Mouse (Mus musculus) hindbrain, embryonic 10.5 days (tissue): Measurements from ENCODE around the gene Ugt1a5. TPM values are rescaled to one million over a fixed set of nuclear protein-coding genes. Genes with fewer than 3 reads are reported as not detected.
"Not testable (repeated sequence)": the region's sequence is repeated elsewhere in the genome, so short reads cannot be mapped to it uniquely, and the experiment has no call there.

Experiments used
- DNase-seq: peaks from one replicate; pipeline ENCODE4 v3.0.0-alpha.2; 2017; ENCODE audit warnings: low spot score
- H3K27ac ChIP-seq: fragments of 300-500 bp; sonication (generic); 2 replicates; pipeline ENCODE4 v1.5.1; 2016; ENCODE audit warnings: mild to moderate bottlenecking, moderate library complexity
- H3K27me3 ChIP-seq: fragments of 300-500 bp; sonication (generic); 2 replicates; pipeline ENCODE4 v1.6.1; 2016; ENCODE audit warnings: mild to moderate bottlenecking; ENCODE audit not compliant: poor library complexity, insufficient read depth, severe bottlenecking
- H3K36me3 ChIP-seq: fragments of 300-500 bp; sonication (generic); 2 replicates; pipeline ENCODE4 v1.6.1; 2016; ENCODE audit warnings: mild to moderate bottlenecking, moderate library complexity
- H3K4me1 ChIP-seq: fragments of 300-500 bp; sonication (generic); replicated peaks from 2 replicates; pipeline ENCODE4 v1.6.1; 2016; ENCODE audit warnings: mild to moderate bottlenecking
- H3K4me3 ChIP-seq: fragments of 300-500 bp; sonication (generic); 2 replicates; pipeline ENCODE4 v1.5.1; 2016; ENCODE audit warnings: mild to moderate bottlenecking, moderate library complexity
- H3K9me3 ChIP-seq: fragments of 300-500 bp; sonication (generic); 2 replicates; pipeline ENCODE4 v1.6.1; 2016; ENCODE audit warnings: mild to moderate bottlenecking, moderate library complexity
- WGBS: fragments of 180-500 bp; shearing (Covaris S2); methylation state at CpG from one replicate; pipeline ENCODE4 v1.1.7; 2016; 5-methylcytosine and 5-hydroxymethylcytosine counted together
- polyA plus RNA-seq: library from polyadenylated mRNA; unstranded; fragments of >200 nt; fragmentation: Nextera tagmentation; extraction: Ambion mirVana; gene quantifications from 2 replicates; pipeline ENCODE4 v1.2.1, GENCODE M21; 2016

Ugt1a5 gene
- polyA plus RNA-seq, 1 experiment from 2014 or later = not detected

- no peak for DNase-seq
Measured at GRCm38 (mm10) chr1:88219054-88219453, 53.2 kb downstream of the Ugt1a5 start.

DNA sequence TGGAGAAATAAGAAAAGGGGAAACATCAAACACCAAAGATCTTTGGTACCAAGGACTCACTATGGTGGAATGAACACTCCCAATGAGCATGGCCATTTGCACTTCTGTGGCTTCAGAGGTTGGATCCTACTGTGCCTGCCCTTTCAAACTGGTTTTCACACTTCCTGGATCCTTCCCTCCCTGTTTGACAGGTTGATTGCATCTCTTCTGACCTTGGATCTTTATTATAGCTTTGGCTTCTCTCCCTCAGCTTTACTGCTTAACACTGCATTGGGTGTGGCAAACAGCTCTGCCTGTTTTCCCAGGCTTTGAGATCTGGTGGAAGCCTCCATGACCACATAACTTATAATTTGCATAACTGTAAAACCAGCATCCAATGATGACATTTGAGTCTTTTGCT is 54.5 kb downstream of the Ugt1a5 start:
- H3K27ac ChIP-seq = no peak overlapping the region
- DNase-seq = no peak
- H3K9me3 ChIP-seq = peaks cover 10% of the 10 kb centered on the region
- H3K4me1 ChIP-seq = no peaks in the 10 kb centered on the region
- H3K27me3 ChIP-seq = no peaks in the 10 kb centered on the region
- H3K4me3 ChIP-seq = no peak overlapping the region
- H3K36me3 ChIP-seq = no peaks in the 10 kb centered on the region

More at GRCm38 (mm10) chr1:88219054-88219453, 53.2 kb downstream of the Ugt1a5 start:
- WGBS = 20% methylated on average over 1 of the region's 1 CpGs
- no peaks in the 10 kb centered on the region for H3K27me3 ChIP-seq
- no peaks in the 10 kb centered on the region for H3K36me3 ChIP-seq
- H3K4me3 ChIP-seq = no peak overlapping the region
- no peaks in the 10 kb centered on the region for H3K4me1 ChIP-seq
- peaks cover 22% of the 10 kb centered on the region for H3K9me3 ChIP-seq
- H3K27ac ChIP-seq = no peak overlapping the region

DNA sequence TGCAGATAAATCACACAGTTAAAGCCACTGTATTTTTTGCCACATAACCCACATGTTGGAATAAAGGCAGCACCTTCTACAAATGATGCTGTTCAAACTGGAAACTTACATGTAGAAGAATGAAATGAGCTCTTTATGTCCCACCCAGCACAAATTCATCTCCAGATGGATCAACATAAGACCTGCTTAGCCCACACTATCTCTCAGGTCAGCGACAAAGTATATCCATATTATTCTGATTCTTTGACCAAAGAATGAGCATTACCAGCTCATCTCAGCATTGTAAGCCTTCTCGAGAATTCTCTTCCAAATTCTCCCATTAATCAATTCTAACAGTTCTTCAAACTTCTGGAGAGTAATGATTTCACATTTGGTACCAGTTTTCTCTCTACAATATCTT is 56.4 kb downstream of the Ugt1a5 start:
- no peak overlapping the region for H3K27ac ChIP-seq
- no peak for DNase-seq
- 55% methylated on average over 2 of the region's 2 CpGs for WGBS
- H3K27me3 ChIP-seq = no peaks in the 10 kb centered on the region
- no peaks in the 10 kb centered on the region for H3K4me1 ChIP-seq
- peaks cover 20% of the 10 kb centered on the region for H3K9me3 ChIP-seq
- H3K4me3 ChIP-seq = no peak overlapping the region
- H3K36me3 ChIP-seq = no peaks in the 10 kb centered on the region

DNA sequence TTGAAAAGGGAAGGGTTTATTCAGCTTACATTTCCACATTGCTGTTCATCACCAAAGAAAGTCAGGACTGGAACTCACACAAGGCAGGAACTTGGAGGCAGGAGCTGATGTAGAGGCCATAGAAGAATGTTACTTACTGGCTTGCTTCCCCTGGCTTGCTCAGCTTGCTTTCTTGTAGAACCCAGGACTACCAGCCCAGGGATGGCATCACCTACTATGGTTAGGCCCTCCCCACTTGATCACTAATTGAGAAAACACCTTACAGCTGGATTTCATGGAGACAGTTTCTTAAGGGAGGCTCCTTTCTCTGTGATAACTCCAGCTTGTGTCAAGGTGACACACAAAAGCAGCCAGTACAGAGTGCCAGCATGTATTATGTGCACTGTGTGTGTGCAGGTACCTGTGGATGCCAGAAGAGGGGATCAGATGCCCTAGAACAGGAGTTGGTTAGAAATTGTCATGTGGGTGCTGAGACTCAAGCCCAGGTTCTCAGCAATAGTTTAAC is 57.3 kb downstream of the Ugt1a5 start:
- not testable (repeated sequence) for H3K4me1 ChIP-seq, H3K27ac ChIP-seq, H3K4me3 ChIP-seq, H3K27me3 ChIP-seq, DNase-seq, H3K36me3 ChIP-seq
- peaks cover 28% of the 10 kb centered on the region for H3K9me3 ChIP-seq

- WGBS = 57% methylated on average over 1 of the region's 1 CpGs
- H3K27ac ChIP-seq = no peak overlapping the region
- H3K4me1 ChIP-seq = no peaks in the 10 kb centered on the region
- peak; percentile 6 for DNase-seq
- H3K9me3 ChIP-seq = peaks cover 34% of the 10 kb centered on the region
- H3K27me3 ChIP-seq = no peaks in the 10 kb centered on the region
- H3K36me3 ChIP-seq = no peaks in the 10 kb centered on the region
- no peak overlapping the region for H3K4me3 ChIP-seq
Measured at GRCm38 (mm10) chr1:88223591-88223990, 57.8 kb downstream of the Ugt1a5 start.

GRCm38 (mm10) chr1:88224029-88224776 is 58.4 kb downstream of the Ugt1a5 start:
- no peak for DNase-seq
- Histone ChIP-seq H3K27ac (no peak overlapping the region), H3K36me3 (no peaks in the 10 kb centered on the region), H3K9me3 (peaks cover 40% of the 10 kb centered on the region), H3K4me1 (no peaks in the 10 kb centered on the region), H3K4me3 (no peak overlapping the region), H3K27me3 (no peaks in the 10 kb centered on the region)
- WGBS = 71% methylated on average over 2 of the region's 2 CpGs

DNA sequence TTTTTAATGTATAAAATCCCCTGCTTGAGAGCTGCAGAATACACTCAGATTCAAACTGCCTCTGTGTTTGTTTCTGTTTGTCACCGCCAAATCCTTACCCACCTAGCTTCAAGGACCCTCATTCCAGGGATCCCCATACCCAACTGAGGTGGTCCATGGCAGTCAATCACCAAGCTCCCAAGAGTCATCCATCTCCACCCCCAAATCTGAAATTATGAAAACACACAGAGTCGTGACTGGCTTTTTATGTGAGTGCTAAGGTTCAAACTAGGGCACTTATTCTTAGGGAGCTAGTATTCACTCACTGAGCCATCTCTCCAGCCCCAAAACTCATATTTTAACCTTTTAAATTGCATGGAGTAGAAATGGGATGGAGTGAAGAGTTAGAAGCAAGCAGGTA is 59.5 kb downstream of the Ugt1a5 start:
- H3K27me3 ChIP-seq, DNase-seq, H3K27ac ChIP-seq, H3K4me1 ChIP-seq, H3K36me3 ChIP-seq, H3K4me3 ChIP-seq: not testable (repeated sequence)
- H3K9me3 ChIP-seq = peaks cover 51% of the 10 kb centered on the region
- 40% methylated on average over 2 of the region's 2 CpGs for whole genome bisulfite sequencing

DNA sequence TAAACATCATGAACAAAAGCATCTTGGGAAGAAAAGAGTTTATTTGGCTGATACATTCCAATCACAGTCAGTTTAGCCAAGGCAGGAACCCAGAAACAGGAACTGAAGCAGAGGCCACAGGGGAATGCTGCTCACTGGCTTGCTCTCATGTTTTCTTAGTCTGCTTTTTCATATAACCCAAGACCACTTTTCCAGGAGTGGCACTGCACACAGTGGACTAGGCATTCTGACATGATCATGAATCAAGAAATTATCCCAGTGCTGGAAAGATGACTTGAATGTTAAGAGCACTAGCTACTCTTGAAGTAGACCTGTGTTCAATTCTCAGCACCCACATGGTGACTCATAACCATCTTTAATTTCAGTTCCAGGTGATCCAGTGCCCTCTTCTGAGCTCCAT is 59.9 kb downstream of the Ugt1a5 start:
- no peak overlapping the region for H3K27ac ChIP-seq
- DNase-seq = no peak
- H3K9me3 ChIP-seq = peaks cover 55% of the 10 kb centered on the region
- H3K4me3 ChIP-seq = no peak overlapping the region
- no peaks in the 10 kb centered on the region for H3K36me3 ChIP-seq
- H3K4me1 ChIP-seq = no peaks in the 10 kb centered on the region
- H3K27me3 ChIP-seq = no peaks in the 10 kb centered on the region

DNA sequence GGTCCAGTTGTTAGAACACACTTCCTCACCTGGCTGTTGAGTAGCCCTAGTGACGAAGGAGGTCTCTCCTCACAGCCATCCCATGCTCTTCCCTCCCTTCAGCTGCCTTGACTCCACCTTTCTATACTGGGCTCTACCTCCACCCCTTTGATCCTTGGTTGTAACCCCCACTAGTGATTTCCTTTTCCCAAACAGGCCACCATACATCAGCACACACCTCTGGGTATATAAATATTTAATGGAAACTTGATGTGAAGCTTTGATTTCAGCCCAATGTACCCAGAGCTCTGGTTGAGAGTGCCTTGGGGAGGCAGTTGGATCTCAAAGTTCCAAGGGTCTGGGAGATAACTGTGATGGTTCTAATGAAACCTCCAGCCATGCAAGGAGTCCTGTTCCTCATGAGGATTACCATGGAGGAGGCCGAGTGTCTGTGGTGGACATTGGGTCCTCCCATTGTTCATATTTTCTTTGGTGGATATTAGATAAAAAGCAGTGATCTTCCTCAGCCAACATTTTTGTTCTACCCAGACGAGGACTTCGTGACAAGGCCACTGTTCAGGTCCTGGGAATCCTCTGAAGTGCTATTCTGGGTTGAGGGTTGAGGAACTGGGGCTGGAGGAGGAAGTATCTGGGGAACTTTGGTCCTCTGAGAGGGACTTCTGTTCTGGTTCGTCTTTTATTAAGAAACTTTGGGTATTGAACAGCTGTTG is 61.0 kb downstream of the Ugt1a5 start, which contains the start of gene Mroh2a:
Gene Mroh2a, plus strand, starts transcription at position 317 of the 710 bp plus-strand sequence.
- H3K4me3 ChIP-seq = no peak within 1 kb of the TSS
- DNase-seq = peak; percentile 2
- WGBS = 56% methylated on average over 5 of the region's 5 CpGs
- H3K27ac ChIP-seq = no peak within 1 kb of the TSS
- H3K4me1 ChIP-seq = no peaks in the 10 kb centered on the region
- no peaks in the 10 kb centered on the region for H3K36me3 ChIP-seq
- peaks cover 66% of the 10 kb centered on the region for H3K9me3 ChIP-seq
- no peaks in the 10 kb centered on the region for H3K27me3 ChIP-seq

- no peak overlapping the region for H3K27ac ChIP-seq
- DNase-seq = no peak
Measured at GRCm38 (mm10) chr1:88227482-88227881, 61.7 kb downstream of the Ugt1a5 start.

DNA sequence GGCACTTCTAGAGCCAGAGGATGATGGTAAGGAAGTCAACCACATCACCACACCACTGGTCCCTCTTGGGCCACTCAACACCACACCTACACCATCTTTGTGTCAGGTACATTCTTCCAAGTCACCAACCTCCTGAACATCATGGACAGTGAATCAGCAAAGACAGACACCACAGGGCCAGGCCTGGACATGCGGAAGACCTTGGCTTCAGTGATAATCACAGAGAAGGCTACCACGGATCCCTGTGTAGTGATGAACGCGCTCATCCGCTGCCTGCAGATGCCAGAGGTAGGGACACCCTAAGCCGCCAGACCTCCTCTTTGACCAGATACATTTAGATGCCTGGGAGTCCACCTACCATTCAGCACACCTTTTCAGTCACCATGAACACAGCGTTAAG is 62.3 kb downstream of the Ugt1a5 start:
- no peak overlapping the region for H3K4me3 ChIP-seq
- WGBS = 69% methylated on average over 7 of the region's 7 CpGs

More at GRCm38 (mm10) chr1:88227482-88227881, 61.7 kb downstream of the Ugt1a5 start:
- 63% methylated on average over 2 of the region's 2 CpGs for WGBS
- Histone ChIP-seq H3K27me3 (no peaks in the 10 kb centered on the region), H3K36me3 (no peaks in the 10 kb centered on the region), H3K4me1 (no peaks in the 10 kb centered on the region), H3K4me3 (no peak overlapping the region), H3K9me3 (peaks cover 73% of the 10 kb centered on the region)

DNA sequence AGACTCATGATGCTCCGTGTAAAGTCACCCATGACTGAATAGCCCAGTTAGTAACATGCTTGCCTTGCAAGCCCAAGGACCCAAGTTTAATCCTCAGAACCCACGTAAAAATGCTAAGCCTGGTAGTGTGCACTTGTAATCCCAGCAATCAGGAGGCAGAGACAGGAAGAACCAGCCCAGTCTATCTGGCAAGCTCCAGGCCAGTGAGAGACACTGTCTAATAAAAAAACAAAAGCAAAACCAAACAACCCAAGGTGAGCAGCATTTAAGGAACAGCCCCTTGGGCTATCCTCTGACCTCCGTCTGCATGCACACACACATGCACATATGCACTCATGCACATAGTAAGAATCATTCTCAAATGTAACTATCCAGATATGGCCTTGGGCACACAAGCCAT is 63.8 kb downstream of the Ugt1a5 start:
- no peak for DNase-seq
- Histone ChIP-seq H3K4me1 (no peaks in the 10 kb centered on the region), H3K9me3 (peaks cover 93% of the 10 kb centered on the region), H3K4me3 (no peak overlapping the region), H3K36me3 (no peaks in the 10 kb centered on the region), H3K27ac (no peak overlapping the region), H3K27me3 (no peaks in the 10 kb centered on the region)
- WGBS = 76% methylated on average over 3 of the region's 3 CpGs

More for the DNA sequence above, 62.3 kb downstream of the Ugt1a5 start:
- peaks cover 79% of the 10 kb centered on the region for H3K9me3 ChIP-seq
- H3K27me3 ChIP-seq = no peaks in the 10 kb centered on the region
- DNase-seq = no peak
- H3K4me1 ChIP-seq = no peaks in the 10 kb centered on the region
- no peak overlapping the region for H3K27ac ChIP-seq
- no peaks in the 10 kb centered on the region for H3K36me3 ChIP-seq

- Histone ChIP-seq H3K27me3 (no peaks in the 10 kb centered on the region), H3K9me3 (peaks cover 98% of the 10 kb centered on the region), H3K4me3 (no peak overlapping the region), H3K4me1 (no peaks in the 10 kb centered on the region), H3K36me3 (no peaks in the 10 kb centered on the region), H3K27ac (no peak overlapping the region)
- DNase-seq = no peak
- WGBS = 87% methylated on average over 5 of the region's 5 CpGs
Measured at GRCm38 (mm10) chr1:88229986-88230385, 64.2 kb downstream of the Ugt1a5 start.
